Mouse (Mus musculus) c-Kit-positive CD71-negative TER-119-negative erythroid progenitor cells, embryonic 14.5 days (primary cell): Measurements from ENCODE around the gene Alox12e.

Experiments
- DNase-seq: peaks from one replicate; pipeline ENCODE4 v3.0.0-alpha.2; 2013; ENCODE audit warnings: low read depth

Alox12e gene

DNA sequence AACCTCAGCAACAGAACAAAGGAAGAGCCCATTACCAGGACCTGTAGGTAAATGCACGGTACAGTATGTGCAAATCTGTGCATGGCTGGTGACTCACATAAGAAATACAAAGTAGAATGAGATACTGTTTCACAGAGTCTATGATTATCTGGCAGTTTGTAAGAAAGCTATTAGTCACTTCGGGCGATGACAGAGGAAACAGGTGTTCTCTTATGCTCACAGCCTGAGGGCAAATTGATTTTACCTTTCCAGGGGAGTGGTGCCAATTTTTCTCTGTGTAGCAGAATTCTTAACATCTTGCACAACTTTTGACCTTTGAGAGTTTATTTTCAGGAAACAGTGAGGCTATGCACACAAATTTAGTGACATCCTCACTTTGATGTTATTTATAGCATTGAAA is 37.7 kb downstream of the Alox12e start:
- no peak for DNase-seq

DNA sequence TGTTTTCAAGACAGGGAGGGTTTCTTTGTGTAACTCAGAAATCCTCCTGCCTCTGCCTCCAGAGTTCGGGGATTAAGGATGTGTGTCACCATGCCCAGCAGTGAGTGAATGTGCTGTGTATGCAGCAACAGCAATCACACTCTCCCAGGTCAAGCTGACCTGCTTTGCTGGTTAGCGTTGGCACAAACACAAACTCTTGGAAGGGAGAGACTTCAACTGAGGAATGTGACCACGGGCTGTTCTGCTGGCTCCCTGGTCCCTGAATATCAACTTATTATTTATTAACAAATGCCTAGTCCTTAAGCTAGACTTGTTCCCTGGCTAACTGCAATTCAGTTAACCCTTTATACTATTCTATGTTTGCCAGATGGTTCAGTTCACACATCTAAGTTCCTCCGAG is 38.8 kb downstream of the Alox12e start:
- no peak for DNase-seq

DNA sequence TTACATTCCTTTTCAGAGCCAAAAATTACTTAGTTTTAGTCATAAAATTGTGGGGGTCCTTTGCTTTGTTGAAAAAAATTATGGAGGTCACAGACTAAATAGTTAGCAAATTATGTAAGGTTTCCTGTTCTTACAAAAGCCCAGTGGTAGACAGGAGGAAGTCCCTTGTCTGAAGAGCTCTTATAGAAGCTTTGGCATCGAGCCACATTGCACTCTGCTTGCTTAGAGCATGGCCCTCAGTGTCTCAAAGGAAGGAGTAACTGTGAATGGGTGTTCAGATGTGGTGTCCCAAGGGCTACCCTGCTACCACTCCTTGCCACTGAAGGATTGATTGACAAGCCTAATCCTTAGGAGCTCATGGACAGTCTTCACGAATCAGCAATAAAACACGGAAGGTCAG is 42.0 kb downstream of the Alox12e start:
- no peak for DNase-seq

DNA sequence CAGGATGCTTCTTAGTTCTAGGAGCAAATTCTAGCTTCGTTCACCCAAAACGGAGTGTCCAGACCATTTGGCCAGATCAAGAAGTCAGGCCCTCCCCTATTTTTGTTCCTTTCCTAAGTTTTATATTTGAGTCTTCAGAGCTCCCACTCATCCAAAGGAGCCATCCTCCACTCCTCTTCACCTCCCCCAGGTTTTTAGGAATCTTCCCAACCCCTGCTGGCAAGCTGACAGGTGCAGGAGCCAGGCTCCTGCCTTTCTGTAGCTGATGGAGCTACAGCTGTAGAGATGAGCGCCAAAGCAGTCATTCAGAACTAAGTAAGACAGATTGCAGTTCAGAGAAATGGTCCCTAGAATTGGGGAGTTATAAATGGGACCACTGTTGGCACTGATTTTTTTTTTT is 43.5 kb downstream of the Alox12e start:
- DNase-seq: no peak

DNA sequence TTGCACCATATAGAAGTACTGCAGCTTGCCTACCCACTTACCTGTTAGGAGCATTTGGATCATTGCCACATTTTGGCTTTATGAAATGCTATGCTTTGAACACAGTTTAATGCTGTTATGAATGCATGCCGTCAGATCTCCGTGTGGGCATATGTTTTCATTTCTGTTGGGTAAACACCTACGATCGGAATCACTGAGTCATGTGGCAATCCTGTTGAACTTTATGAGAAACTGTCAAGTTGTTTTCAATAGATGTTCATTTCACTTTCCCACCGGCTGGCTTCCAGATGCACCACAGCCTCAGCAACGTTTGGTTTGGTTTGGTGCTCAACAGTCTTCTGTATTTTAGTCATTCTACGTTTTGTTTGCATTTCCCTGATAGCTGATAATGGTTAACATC is 50.8 kb downstream of the Alox12e start:
- DNase-seq: no peak

DNA sequence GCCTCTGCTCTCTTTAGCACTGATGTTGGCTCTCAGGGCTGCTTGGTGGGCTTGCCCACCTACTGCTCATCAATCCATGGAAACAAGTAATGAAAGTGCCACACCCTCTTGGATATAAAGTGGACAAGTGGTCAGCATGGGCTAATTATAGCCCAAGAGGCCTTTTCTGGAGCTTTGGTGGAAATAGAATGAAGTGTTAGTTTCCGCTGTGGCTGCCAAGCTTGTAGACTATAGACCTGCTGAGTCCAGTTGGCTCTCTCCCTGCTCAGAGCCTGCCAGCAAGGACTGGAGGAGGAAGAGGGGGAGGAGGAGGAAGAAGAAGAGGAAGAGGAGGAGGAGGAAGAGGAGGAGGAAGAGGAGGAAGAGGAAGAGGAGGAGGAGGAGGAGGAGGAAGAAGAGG is 56.0 kb downstream of the Alox12e start:
- DNase-seq: no peak

DNA sequence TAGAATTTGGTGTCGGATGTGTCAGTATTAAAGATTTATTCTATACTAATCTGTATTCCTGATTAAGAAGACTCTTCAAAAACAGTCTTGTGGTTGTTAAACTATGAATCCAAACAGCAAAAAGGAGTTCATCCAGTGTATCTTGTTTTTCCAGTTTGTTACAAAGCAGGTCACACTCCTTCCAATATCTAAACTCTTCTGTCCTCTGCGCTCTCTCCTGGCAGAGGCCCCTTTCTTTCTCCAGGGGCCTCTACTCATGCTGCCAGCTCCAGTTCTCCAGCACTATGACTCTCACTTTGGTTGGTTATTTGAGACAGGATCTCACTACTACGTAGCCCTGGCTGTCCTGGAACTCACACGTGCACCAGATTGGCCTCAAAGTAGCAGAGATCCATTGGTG is 56.6 kb downstream of the Alox12e start:
- DNase-seq: no peak
